Mouse (Mus musculus) E14TG2a.4 (cell line): ENCODE data around the gene Vkorc1.

ENCODE experiments used
- CTCF ChIP-seq: conservative IDR thresholded peaks from 2 replicates; pipeline ENCODE4 v1.5.1; 2014; ENCODE audit warnings: low read length
- NANOG ChIP-seq: IDR thresholded peaks from 2 replicates; pipeline ENCODE4 v1.6.1; 2014; ENCODE audit warnings: borderline replicate concordance, low read length, mixed read lengths
- POU5F1 ChIP-seq: IDR thresholded peaks from 2 replicates; pipeline ENCODE4 v1.6.1; 2014; ENCODE audit warnings: low read length, borderline replicate concordance

DNA sequence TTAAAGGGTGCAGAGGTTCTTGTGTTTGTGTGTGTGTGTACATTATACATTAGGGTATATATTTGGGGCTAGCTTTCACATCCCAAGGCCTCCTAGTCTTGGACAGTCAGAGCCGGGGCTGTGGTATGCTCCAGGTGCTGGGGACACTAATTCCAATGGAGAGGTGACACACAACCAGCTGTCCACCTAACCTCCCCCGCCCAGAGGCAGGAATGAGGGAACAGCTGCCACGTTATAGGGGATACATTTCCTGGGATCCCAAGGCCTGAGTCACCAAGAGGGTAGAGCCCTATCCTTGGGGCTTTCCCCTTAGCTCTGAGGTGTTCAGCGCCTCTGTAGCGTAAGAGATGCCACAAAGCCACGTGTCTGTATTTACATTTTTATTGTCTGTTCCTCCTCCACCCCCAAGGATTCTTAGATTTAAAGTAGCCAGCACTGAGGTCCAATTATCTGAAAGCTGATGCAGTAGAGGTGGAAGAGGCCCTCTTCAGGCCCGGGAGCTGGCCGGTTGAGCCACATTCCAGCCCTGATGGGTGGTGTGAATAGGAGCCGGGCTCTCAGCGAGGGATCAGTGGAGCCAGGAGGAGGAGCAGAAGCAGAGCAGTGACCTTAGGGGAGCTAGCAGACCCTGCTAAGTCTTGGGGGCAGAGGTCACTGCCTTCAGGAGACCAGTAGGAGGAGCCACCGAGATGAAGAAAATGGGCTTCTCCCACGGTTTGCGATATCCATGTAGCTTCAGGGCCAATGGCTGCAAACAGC, 37.0 kb upstream of the Vkorc1 start:
- TF ChIP-seq CTCF: peak; percentile 26; the same call in 1 of the 2 replicates
- TF ChIP-seq POU5F1: no peak
- peak; percentile 73 for TF ChIP-seq NANOG
